Mouse (Mus musculus): Measurements from ENCODE around the gene Car1.

- TF ChIP-seq GATA1 (IDR thresholded peaks at IDR 0.05; ENCODE audit: low read length) (no peak), TAL1 (IDR thresholded peaks at IDR 0.05; ENCODE audit: low read length) (no peak)
These were observed 20.6 kb downstream of the Car1 start for GRCm38 (mm10) chr3:14787607-14788006.
